19 mouse cellular contexts compared by ENCODE assay signal in the genomic region with DNA sequence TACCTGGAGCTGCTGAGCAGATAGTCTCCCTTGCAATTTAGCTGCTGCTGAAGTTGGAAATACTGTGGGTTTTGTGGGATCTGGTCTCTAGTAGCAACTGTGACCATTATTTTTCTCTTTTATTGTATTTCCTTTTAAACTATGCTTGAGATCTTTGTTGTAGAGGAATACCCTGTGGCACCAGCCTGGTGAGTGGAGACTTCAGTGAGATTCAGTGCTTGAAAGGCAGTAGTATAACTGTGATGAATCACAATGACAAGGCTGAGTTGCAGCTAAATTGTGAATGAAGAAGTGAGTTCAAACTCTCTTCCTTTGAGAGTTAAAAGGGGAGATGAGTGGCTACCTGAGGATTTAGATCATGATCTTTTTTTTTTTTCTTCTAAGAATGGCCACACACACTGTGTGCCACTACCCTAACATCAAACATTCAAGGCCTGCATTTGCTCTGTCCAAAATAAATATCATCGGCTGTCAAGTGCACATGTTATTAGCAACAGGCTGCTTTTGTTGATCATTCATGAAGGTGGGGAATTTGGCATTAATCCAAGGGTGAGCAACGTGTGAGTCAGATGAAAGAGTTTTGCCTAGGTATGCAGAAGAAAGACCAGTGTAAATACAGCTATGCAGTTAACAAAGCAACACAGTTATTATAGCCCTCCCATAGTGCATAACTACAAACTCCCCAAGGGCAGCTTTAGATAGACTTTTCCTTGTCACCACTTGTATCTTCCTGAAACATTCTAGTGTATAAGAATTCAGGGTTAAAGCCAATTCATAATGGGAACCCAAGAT.
DNase-seq lines count a peak whose midpoint lies in the region; ATAC-seq and TF ChIP-seq lines count a peak whose summit lies in the region.
"Had no signal": no experiment of that assay in that cellular context is flagged by ENCODE, and none has a peak within 500 bp of the region (broad histone marks: within the 10 kb centered on the region; RNA-seq: fewer than 3 reads in every experiment).

No protein-coding gene starts in this region.

- TF ChIP-seq CTCF in kidney, postnatal 0 days (IDR thresholded peaks at IDR 0.05; ENCODE audit: low read depth) = no peak
- no peak for TF ChIP-seq CTCF in midbrain, postnatal 0 days (IDR thresholded peaks at IDR 0.05)

- peak; percentile 17 for DNase-seq in forebrain, embryonic 14.5 days (ENCODE audit: low spot score)
- no peak for DNase-seq in kidney, postnatal 0 days (ENCODE audit: low spot score)
- no peak for DNase-seq in kidney, postnatal 10 days
- no peak for DNase-seq in midbrain, postnatal 0 days (ENCODE audit: low spot score)
- DNase-seq in midbrain, embryonic 11.5 days (ENCODE audit: low spot score, missing footprints) = no peak
- DNase-seq in cerebellum, postnatal 25 days = no peak
- DNase-seq: cerebellum, adult 2 months; gastrocnemius, postnatal 10 days; heart, adult 18-20 months; liver, embryonic 13.5 days; thymus, adult 18-20 months had no signal

- ATAC-seq in forebrain, embryonic 14.5 days = peak; percentile 40; the same call in 1 of the 2 replicates
- ATAC-seq in forebrain, embryonic 12.5 days (ENCODE audit: low FRiP score) = no peak
- 0 out of 2 replicates have a peak, but pooled peaks have one; percentile 33 for ATAC-seq in kidney, postnatal 0 days (replicated peaks; ENCODE audit: low FRiP score, low read depth)
- ATAC-seq in midbrain, postnatal 0 days (ENCODE audit: low FRiP score) = 0 out of 2 replicates have a peak, but pooled peaks have one; percentile 52
- ATAC-seq in midbrain, embryonic 11.5 days (ENCODE audit: low FRiP score) = no peak
- peak; percentile 70; the same call in 1 of the 2 replicates for ATAC-seq in stomach, embryonic 15.5 days (ENCODE audit: insufficient read depth, low FRiP score, low read depth)
- ATAC-seq: hindbrain, embryonic 16.5 days; intestine, postnatal 0 days had no signal

- 45% methylated on average over 2 of the region's 2 CpGs for WGBS in forebrain, embryonic 14.5 days
- 59% methylated on average over 2 of the region's 2 CpGs for WGBS in forebrain, embryonic 12.5 days
- 28% methylated on average over 2 of the region's 2 CpGs for WGBS in kidney, postnatal 0 days
- WGBS in midbrain, postnatal 0 days = 41% methylated on average over 2 of the region's 2 CpGs
- 60% methylated on average over 2 of the region's 2 CpGs for WGBS in midbrain, embryonic 11.5 days
- 16% methylated on average over 2 of the region's 2 CpGs for WGBS in stomach, embryonic 15.5 days

- no peaks in the 10 kb centered on the region for H3K4me1 ChIP-seq in forebrain, embryonic 14.5 days (ENCODE audit: control insufficient read depth, insufficient read depth, low read length)
- no peaks in the 10 kb centered on the region for H3K4me1 ChIP-seq in forebrain, embryonic 12.5 days
- H3K4me1 ChIP-seq in kidney, postnatal 0 days (replicated peaks; ENCODE audit: insufficient read depth, low read length) = no peaks in the 10 kb centered on the region
- no peaks in the 10 kb centered on the region for H3K4me1 ChIP-seq in midbrain, postnatal 0 days (ENCODE audit: insufficient read depth, low read length)
- no peaks in the 10 kb centered on the region for H3K4me1 ChIP-seq in midbrain, embryonic 11.5 days (ENCODE audit: control insufficient read depth, insufficient read depth, low read length)
- no peaks in the 10 kb centered on the region for H3K4me1 ChIP-seq in stomach, embryonic 15.5 days
- H3K4me1 ChIP-seq: kidney, embryonic 15.5 days; limb, embryonic 12.5 days; liver, embryonic 13.5 days had no signal

- no peaks in the 10 kb centered on the region for H3K27me3 ChIP-seq in forebrain, embryonic 14.5 days (replicated peaks; ENCODE audit: control insufficient read depth, insufficient read depth, low read length)
- H3K27me3 ChIP-seq in forebrain, embryonic 12.5 days = no peaks in the 10 kb centered on the region
- H3K27me3 ChIP-seq in kidney, postnatal 0 days (ENCODE audit: insufficient read depth, low read length) = no peaks in the 10 kb centered on the region
- no peaks in the 10 kb centered on the region for H3K27me3 ChIP-seq in midbrain, postnatal 0 days (ENCODE audit: insufficient read depth, low read length)
- no peaks in the 10 kb centered on the region for H3K27me3 ChIP-seq in midbrain, embryonic 11.5 days (ENCODE audit: control insufficient read depth, insufficient read depth, low read length)
- no peaks in the 10 kb centered on the region for H3K27me3 ChIP-seq in stomach, embryonic 15.5 days (replicated peaks)
- H3K27me3 ChIP-seq: CH12.LX; kidney, embryonic 15.5 days; limb, embryonic 12.5 days; liver, embryonic 13.5 days had no signal

- no peak overlapping the region for H3K27ac ChIP-seq in forebrain, embryonic 14.5 days (ENCODE audit: low read depth, low read length)
- no peak overlapping the region for H3K27ac ChIP-seq in forebrain, embryonic 12.5 days
- H3K27ac ChIP-seq in kidney, postnatal 0 days = no peak overlapping the region
- no peak overlapping the region for H3K27ac ChIP-seq in midbrain, postnatal 0 days (ENCODE audit: low read depth, low read length)
- no peak overlapping the region for H3K27ac ChIP-seq in midbrain, embryonic 11.5 days (ENCODE audit: low read depth, low read length)
- no peak overlapping the region for H3K27ac ChIP-seq in stomach, embryonic 15.5 days
- H3K27ac ChIP-seq: kidney, embryonic 15.5 days; limb, embryonic 12.5 days; liver, embryonic 13.5 days had no signal

- H3K9ac ChIP-seq in forebrain, embryonic 14.5 days (ENCODE audit: low read length) = no peak overlapping the region
- H3K9ac ChIP-seq in forebrain, embryonic 12.5 days = no peak overlapping the region
- H3K9ac ChIP-seq in kidney, postnatal 0 days (ENCODE audit: low read depth, low read length) = no peak overlapping the region
- no peak overlapping the region for H3K9ac ChIP-seq in midbrain, postnatal 0 days (replicated peaks; ENCODE audit: low read length, poor library complexity, severe bottlenecking)
- H3K9ac ChIP-seq in midbrain, embryonic 11.5 days (ENCODE audit: low read length) = no peak overlapping the region
- H3K9ac ChIP-seq in stomach, embryonic 15.5 days = no peak overlapping the region
- H3K9ac ChIP-seq: kidney, embryonic 15.5 days; limb, embryonic 12.5 days; liver, embryonic 13.5 days had no signal

- no peaks in the 10 kb centered on the region for H3K36me3 ChIP-seq in forebrain, embryonic 14.5 days (ENCODE audit: control insufficient read depth, insufficient read depth, low read length)
- H3K36me3 ChIP-seq in forebrain, embryonic 12.5 days (replicated peaks) = no peaks in the 10 kb centered on the region
- no peaks in the 10 kb centered on the region for H3K36me3 ChIP-seq in kidney, postnatal 0 days (ENCODE audit: insufficient read depth, low read length)
- no peaks in the 10 kb centered on the region for H3K36me3 ChIP-seq in midbrain, postnatal 0 days (ENCODE audit: insufficient read depth, low read length)
- H3K36me3 ChIP-seq in midbrain, embryonic 11.5 days (ENCODE audit: control insufficient read depth, insufficient read depth, low read length) = no peaks in the 10 kb centered on the region
- H3K36me3 ChIP-seq in stomach, embryonic 15.5 days = no peaks in the 10 kb centered on the region
- H3K36me3 ChIP-seq: kidney, embryonic 15.5 days; limb, embryonic 12.5 days; liver, embryonic 13.5 days had no signal

- H3K4me2 ChIP-seq in forebrain, embryonic 14.5 days (ENCODE audit: low read length) = no peak overlapping the region
- no peak overlapping the region for H3K4me2 ChIP-seq in forebrain, embryonic 12.5 days
- H3K4me2 ChIP-seq in kidney, postnatal 0 days (ENCODE audit: low read length) = no peak overlapping the region
- no peak overlapping the region for H3K4me2 ChIP-seq in midbrain, postnatal 0 days (ENCODE audit: low read depth, low read length, poor library complexity, severe bottlenecking)
- H3K4me2 ChIP-seq in midbrain, embryonic 11.5 days = no peak overlapping the region
- no peak overlapping the region for H3K4me2 ChIP-seq in stomach, embryonic 15.5 days
- H3K4me2 ChIP-seq: kidney, embryonic 15.5 days; limb, embryonic 12.5 days; liver, embryonic 13.5 days had no signal

- no peaks in the 10 kb centered on the region for H3K9me3 ChIP-seq in forebrain, embryonic 14.5 days (replicated peaks; ENCODE audit: control insufficient read depth, low read length)
- H3K9me3 ChIP-seq in forebrain, embryonic 12.5 days = no peaks in the 10 kb centered on the region
- H3K9me3 ChIP-seq in kidney, postnatal 0 days (replicated peaks; ENCODE audit: low read length) = no peaks in the 10 kb centered on the region
- no peaks in the 10 kb centered on the region for H3K9me3 ChIP-seq in midbrain, postnatal 0 days (ENCODE audit: low read length)
- H3K9me3 ChIP-seq in midbrain, embryonic 11.5 days (ENCODE audit: control insufficient read depth, low read length) = no peaks in the 10 kb centered on the region
- H3K9me3 ChIP-seq in stomach, embryonic 15.5 days = no peaks in the 10 kb centered on the region
- H3K9me3 ChIP-seq: kidney, embryonic 15.5 days; limb, embryonic 12.5 days; liver, embryonic 13.5 days had no signal

- H3K4me3 ChIP-seq in forebrain, embryonic 14.5 days (ENCODE audit: low read depth, low read length) = no peak overlapping the region
- no peak overlapping the region for H3K4me3 ChIP-seq in forebrain, embryonic 12.5 days (replicated peaks)
- no peak overlapping the region for H3K4me3 ChIP-seq in kidney, postnatal 0 days (replicated peaks; ENCODE audit: low read depth, low read length)
- no peak overlapping the region for H3K4me3 ChIP-seq in midbrain, postnatal 0 days (ENCODE audit: low read depth, low read length)
- H3K4me3 ChIP-seq in midbrain, embryonic 11.5 days (ENCODE audit: low read depth, low read length) = no peak overlapping the region
- no peak overlapping the region for H3K4me3 ChIP-seq in stomach, embryonic 15.5 days (replicated peaks)
- H3K4me3 ChIP-seq: kidney, embryonic 15.5 days; limb, embryonic 12.5 days; liver, embryonic 13.5 days; myocyte had no signal

Comparison
In these comparisons a context has a peak if more than half of its experiments do, and no peak if none do; other contexts are left out.
1. ATAC-seq: peak in forebrain, embryonic 14.5 days (single experiment), kidney, postnatal 0 days (single experiment), midbrain, postnatal 0 days (single experiment) and stomach, embryonic 15.5 days (single experiment); none in forebrain, embryonic 12.5 days (single experiment) and midbrain, embryonic 11.5 days (single experiment).